Mouse (Mus musculus) urinary bladder, adult 2 months (tissue): ENCODE data around the gene Smarca2. TPM values are rescaled to one million over a fixed set of nuclear protein-coding genes. Genes with fewer than 3 reads are reported as not detected.
"Not testable (repeated sequence)": the region's sequence is repeated elsewhere in the genome, so short reads cannot be mapped to it uniquely, and the experiment has no call there.

ENCODE experiments used
- DNase-seq: peaks from one replicate; pipeline ENCODE4 v3.0.0; 2022; ENCODE audit warnings: low spot score
- polyA plus RNA-seq: library from polyadenylated mRNA; depleted of rRNA; stranded (reverse); fragments of >200 nt; gene quantifications from 2 replicates; pipeline ENCODE4 v1.2.3, GENCODE M21; 2012

Smarca2 gene
- polyA plus RNA-seq, 1 experiment = 72.7 TPM

GRCm38 (mm10) chr19:26697107-26697506 lies 92.3 kb downstream of the Smarca2 start:
- DNase-seq = no peak

GRCm38 (mm10) chr19:26704545-26705209 lies 99.8 kb downstream of the Smarca2 start:
- DNase-seq = no peak

GRCm38 (mm10) chr19:26706910-26707309 lies 102.1 kb downstream of the Smarca2 start:
- DNase-seq = no peak

- DNase-seq = no peak
Measured at GRCm38 (mm10) chr19:26709095-26709494, 104.2 kb downstream of the Smarca2 start.

GRCm38 (mm10) chr19:26711268-26711667 lies 106.4 kb downstream of the Smarca2 start:
- DNase-seq = no peak

GRCm38 (mm10) chr19:26716217-26716616 lies 111.4 kb downstream of the Smarca2 start:
- no peak for DNase-seq

GRCm38 (mm10) chr19:26718221-26718620 lies 113.4 kb downstream of the Smarca2 start:
- no peak for DNase-seq

- DNase-seq = no peak
Measured at GRCm38 (mm10) chr19:26719161-26719560, 114.3 kb downstream of the Smarca2 start.

GRCm38 (mm10) chr19:26721741-26722140 lies 116.9 kb downstream of the Smarca2 start:
- no peak for DNase-seq

- DNase-seq = no peak
Measured at GRCm38 (mm10) chr19:26723899-26724298, 119.0 kb downstream of the Smarca2 start.

GRCm38 (mm10) chr19:26724626-26725025 lies 119.8 kb downstream of the Smarca2 start:
- DNase-seq = no peak

GRCm38 (mm10) chr19:26727796-26728195 lies 122.9 kb downstream of the Smarca2 start:
- no peak for DNase-seq

GRCm38 (mm10) chr19:26730486-26730885 lies 125.6 kb downstream of the Smarca2 start:
- no peak for DNase-seq

- no peak for DNase-seq
Measured at GRCm38 (mm10) chr19:26731121-26731520, 126.3 kb downstream of the Smarca2 start.

- no peak for DNase-seq
Measured at GRCm38 (mm10) chr19:26731809-26732208, 127.0 kb downstream of the Smarca2 start.

GRCm38 (mm10) chr19:26733055-26733454 lies 128.2 kb downstream of the Smarca2 start:
- no peak for DNase-seq

- no peak for DNase-seq
Measured at GRCm38 (mm10) chr19:26733546-26734100, 128.8 kb downstream of the Smarca2 start.

GRCm38 (mm10) chr19:26734704-26735109 lies 129.9 kb downstream of the Smarca2 start:
- DNase-seq = no peak

GRCm38 (mm10) chr19:26745021-26745420 lies 140.2 kb downstream of the Smarca2 start:
- DNase-seq = not testable (repeated sequence)

- DNase-seq = no peak
Measured at GRCm38 (mm10) chr19:26745567-26745966, 140.7 kb downstream of the Smarca2 start.

- no peak for DNase-seq
Measured at GRCm38 (mm10) chr19:26746290-26746689, 141.4 kb downstream of the Smarca2 start.

- DNase-seq = no peak
Measured at GRCm38 (mm10) chr19:26746709-26747467, 142.0 kb downstream of the Smarca2 start.
